Mouse (Mus musculus) kidney, embryonic 14.5 days (tissue): Measurements from ENCODE around the gene Atf2. TPM values are rescaled to one million over a fixed set of nuclear protein-coding genes. Genes with fewer than 3 reads are reported as not detected.
"Not testable (repeated sequence)": the region's sequence is repeated elsewhere in the genome, so short reads cannot be mapped to it uniquely, and the experiment has no call there.

Experiments
- ATAC-seq: fragments of 200-750 bp; cut with Nextera tagmentation; 2 replicates; pipeline ENCODE4 v1.8.0; 2017; ENCODE audit warnings: moderate number of reproducible peaks, mild to moderate bottlenecking, moderate TSS enrichment, moderate library complexity; ENCODE audit not compliant: low FRiP score, low TSS enrichment
- H3K27ac ChIP-seq: fragments of 300-500 bp; sonication (generic); 2 replicates; pipeline ENCODE4 v1.5.1; 2014; ENCODE audit warnings: low read depth, mild to moderate bottlenecking, low read length, moderate library complexity, mixed read lengths
- H3K27me3 ChIP-seq: fragments of 300-500 bp; sonication (generic); 2 replicates; pipeline ENCODE4 v1.6.1; 2014; ENCODE audit warnings: mild to moderate bottlenecking, low read length; ENCODE audit not compliant: control insufficient read depth, insufficient read depth
- H3K36me3 ChIP-seq: fragments of 300-500 bp; sonication (generic); 2 replicates; pipeline ENCODE4 v1.6.1; 2014; ENCODE audit warnings: low read length, mixed read lengths; ENCODE audit not compliant: control insufficient read depth, insufficient read depth
- H3K4me1 ChIP-seq: fragments of 300-500 bp; sonication (generic); 2 replicates; pipeline ENCODE4 v1.6.1; 2014; ENCODE audit warnings: low read length, mixed read lengths; ENCODE audit not compliant: control insufficient read depth, insufficient read depth
- H3K4me2 ChIP-seq: fragments of 300-500 bp; sonication (generic); replicated peaks from 2 replicates; pipeline ENCODE4 v1.6.1; 2014; ENCODE audit warnings: low read depth, mild to moderate bottlenecking, low read length
- H3K4me3 ChIP-seq: fragments of 300-500 bp; sonication (generic); 2 replicates; pipeline ENCODE4 v1.5.1; 2014; ENCODE audit warnings: mild to moderate bottlenecking, low read length
- H3K9ac ChIP-seq: fragments of 300-500 bp; sonication (generic); 2 replicates; pipeline ENCODE4 v1.6.1; 2014; ENCODE audit warnings: low read depth, mild to moderate bottlenecking, low read length, moderate library complexity
- H3K9me3 ChIP-seq: fragments of 300-500 bp; sonication (generic); 2 replicates; pipeline ENCODE4 v1.6.1; 2016; ENCODE audit warnings: low read length; ENCODE audit not compliant: control insufficient read depth
- WGBS: fragments of 180-500 bp; shearing (Covaris S2); extraction: QIAGEN DNeasy Blood & Tissue Kit; methylation state at CpG from one replicate; pipeline ENCODE4 v1.1.7; 2014; 5-methylcytosine and 5-hydroxymethylcytosine counted together
- polyA plus RNA-seq: library from polyadenylated mRNA; unstranded; fragments of >200 nt; fragmentation: Nextera tagmentation; extraction: Ambion mirVana; gene quantifications from 2 replicates; pipeline ENCODE4 v1.2.1, GENCODE M21; 2014

The Atf2 gene
- polyA plus RNA-seq, 1 experiment from 2014 or later, result 83.3 TPM

DNA sequence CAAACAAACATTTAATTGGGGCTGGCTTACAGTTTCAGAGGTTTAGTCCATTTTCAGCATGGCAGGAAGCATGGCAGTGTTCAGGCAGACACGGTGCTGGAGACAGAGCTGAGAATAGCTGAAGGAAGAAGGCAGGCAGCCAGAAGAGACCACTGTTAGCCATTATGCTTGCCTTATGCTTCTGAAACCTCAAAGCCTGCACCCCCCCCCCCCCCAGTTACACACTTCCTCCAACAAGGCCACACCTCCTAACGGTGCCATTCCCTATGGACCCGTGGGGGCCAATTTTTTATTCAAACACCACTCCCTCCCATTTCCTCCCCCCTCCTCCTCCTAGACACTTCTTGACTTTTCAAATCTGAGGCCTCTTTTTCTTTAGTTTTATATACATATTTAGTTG lies 19.8 kb upstream of the Atf2 start:
- no peaks in the 10 kb centered on the region for H3K9me3 ChIP-seq
- no peak for ATAC-seq
- WGBS, result 76% methylated on average over 3 of the region's 3 CpGs
- H3K36me3 ChIP-seq, result peaks cover 26% of the 10 kb centered on the region
- peaks cover 3% of the 10 kb centered on the region; the same call in 1 of the 2 replicates for H3K4me1 ChIP-seq
- H3K27me3 ChIP-seq, result no peaks in the 10 kb centered on the region
- no peak overlapping the region for H3K4me2 ChIP-seq
- H3K9ac ChIP-seq, result no peak overlapping the region
- H3K27ac ChIP-seq, result no peak overlapping the region
- no peak overlapping the region for H3K4me3 ChIP-seq

- WGBS, result under 1% methylated on average over 38 of the region's 38 CpGs
- peaks cover 34% of the 10 kb centered on the region for H3K36me3 ChIP-seq
- peak within 1 kb of the TSS; percentile 100 for H3K4me3 ChIP-seq
Measured at GRCm38 (mm10) chr2:73911175-73911700, 18.8 kb upstream of the Atf2 start, which contains the start of gene Atp5g3. TSS of gene Atp5g3 (minus strand) at chr2:73911326.

GRCm38 (mm10) chr2:73910571-73911174 lies 18.2 kb upstream of the Atf2 start:
- Histone ChIP-seq H3K4me3 (peak overlapping the region; percentile 100), H3K4me1 (peaks cover 3% of the 10 kb centered on the region; the same call in 1 of the 2 replicates), H3K9ac (peak overlapping the region; percentile 99), H3K4me2 (peak overlapping the region; percentile 69), H3K9me3 (no peaks in the 10 kb centered on the region), H3K36me3 (peaks cover 34% of the 10 kb centered on the region), H3K27me3 (no peaks in the 10 kb centered on the region), H3K27ac (peak overlapping the region; percentile 96)
- ATAC-seq, result peak; percentile 66
- WGBS, result under 1% methylated on average over 44 of the region's 50 CpGs

More at GRCm38 (mm10) chr2:73911175-73911700, 18.8 kb upstream of the Atf2 start, which contains the start of gene Atp5g3:
- Histone ChIP-seq H3K4me1 (peaks cover 3% of the 10 kb centered on the region; the same call in 1 of the 2 replicates), H3K9ac (peak within 1 kb of the TSS; percentile 99), H3K27me3 (no peaks in the 10 kb centered on the region), H3K4me2 (peak within 1 kb of the TSS; percentile 69), H3K9me3 (no peaks in the 10 kb centered on the region), H3K27ac (peak within 1 kb of the TSS; percentile 96)
- ATAC-seq, result peak; percentile 92

DNA sequence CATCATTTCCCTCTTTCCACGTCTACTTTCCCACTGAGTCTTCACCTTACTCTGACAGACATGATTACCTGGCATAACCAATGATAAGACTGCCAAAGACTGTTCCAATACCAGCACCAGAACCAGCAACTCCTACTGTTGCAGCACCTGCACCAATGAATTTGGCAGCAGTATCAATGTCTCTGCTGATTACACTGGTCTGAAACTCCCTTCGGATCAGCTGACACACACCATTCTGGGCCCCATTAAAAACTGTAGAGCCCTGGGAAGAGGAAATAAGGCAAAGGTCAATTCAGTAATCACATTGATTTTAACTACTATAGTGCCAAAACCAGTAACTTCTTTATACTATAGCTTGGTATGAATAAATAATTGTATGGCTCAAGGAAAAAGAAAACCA lies 16.7 kb upstream of the Atf2 start:
- no peaks in the 10 kb centered on the region for H3K27me3 ChIP-seq
- H3K36me3 ChIP-seq, result peaks cover 34% of the 10 kb centered on the region
- no peak overlapping the region for H3K27ac ChIP-seq
- peaks cover 3% of the 10 kb centered on the region; the same call in 1 of the 2 replicates for H3K4me1 ChIP-seq
- no peak for ATAC-seq
- H3K4me3 ChIP-seq, result no peak overlapping the region
- no peak overlapping the region for H3K9ac ChIP-seq
- 90% methylated on average over 2 of the region's 2 CpGs for WGBS
- H3K9me3 ChIP-seq, result no peaks in the 10 kb centered on the region
- no peak overlapping the region for H3K4me2 ChIP-seq

DNA sequence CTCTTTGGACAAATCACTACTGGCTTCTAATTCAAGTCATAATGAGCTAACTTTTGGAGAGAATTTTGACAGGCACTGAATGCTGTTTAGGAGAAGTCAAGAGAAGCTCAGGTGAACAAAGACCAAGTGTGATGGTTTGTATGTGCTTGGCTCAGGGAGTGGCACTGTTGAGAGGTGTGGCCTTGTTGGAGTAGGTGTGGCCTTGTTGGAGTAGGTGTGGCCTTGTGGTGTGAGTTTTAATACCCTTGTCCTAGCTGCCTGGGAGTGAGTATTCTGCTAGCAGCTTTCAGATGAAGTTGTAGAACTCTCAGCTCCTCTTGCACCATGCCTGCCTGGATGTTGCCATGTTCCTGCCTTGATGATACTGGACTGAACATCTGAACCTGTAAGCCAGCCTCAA lies 12.2 kb upstream of the Atf2 start:
- not testable (repeated sequence) for H3K9me3 ChIP-seq, ATAC-seq, H3K4me2 ChIP-seq, H3K27me3 ChIP-seq, H3K4me3 ChIP-seq, H3K27ac ChIP-seq, H3K9ac ChIP-seq, H3K4me1 ChIP-seq
- H3K36me3 ChIP-seq, result peaks cover 30% of the 10 kb centered on the region

GRCm38 (mm10) chr2:73903536-73903935 lies 11.1 kb upstream of the Atf2 start:
- Histone ChIP-seq H3K27me3 (no peaks in the 10 kb centered on the region), H3K27ac (no peak overlapping the region), H3K4me2 (no peak overlapping the region), H3K4me1 (no peaks in the 10 kb centered on the region), H3K9me3 (no peaks in the 10 kb centered on the region), H3K36me3 (peaks cover 21% of the 10 kb centered on the region), H3K4me3 (no peak overlapping the region), H3K9ac (no peak overlapping the region)
- no peak for ATAC-seq
- WGBS, result 92% methylated on average over 2 of the region's 2 CpGs

DNA sequence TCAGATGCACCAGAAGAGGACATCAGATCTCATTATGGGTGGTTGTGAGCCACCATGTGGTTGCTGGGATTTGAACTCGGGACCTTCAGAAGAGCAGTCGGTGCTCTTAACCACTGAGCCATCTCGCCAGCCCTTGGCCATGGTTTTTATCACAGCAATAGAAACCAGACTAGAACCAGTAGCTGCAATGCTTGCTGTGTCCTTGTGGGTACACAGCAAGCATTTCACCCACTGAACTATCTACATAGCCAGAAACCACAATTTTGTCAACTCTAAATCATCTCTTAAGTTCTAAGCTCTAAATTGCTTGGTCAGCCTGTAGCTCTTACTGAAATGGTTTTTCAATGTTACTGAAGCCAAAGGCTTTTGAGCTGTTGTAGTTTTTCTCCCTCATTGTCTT lies 9.9 kb upstream of the Atf2 start:
- H3K9me3 ChIP-seq, H3K4me3 ChIP-seq, ATAC-seq, H3K9ac ChIP-seq, H3K27ac ChIP-seq, H3K36me3 ChIP-seq, H3K4me2 ChIP-seq, H3K4me1 ChIP-seq, H3K27me3 ChIP-seq: not testable (repeated sequence)
- 97% methylated on average over 3 of the region's 3 CpGs for WGBS

DNA sequence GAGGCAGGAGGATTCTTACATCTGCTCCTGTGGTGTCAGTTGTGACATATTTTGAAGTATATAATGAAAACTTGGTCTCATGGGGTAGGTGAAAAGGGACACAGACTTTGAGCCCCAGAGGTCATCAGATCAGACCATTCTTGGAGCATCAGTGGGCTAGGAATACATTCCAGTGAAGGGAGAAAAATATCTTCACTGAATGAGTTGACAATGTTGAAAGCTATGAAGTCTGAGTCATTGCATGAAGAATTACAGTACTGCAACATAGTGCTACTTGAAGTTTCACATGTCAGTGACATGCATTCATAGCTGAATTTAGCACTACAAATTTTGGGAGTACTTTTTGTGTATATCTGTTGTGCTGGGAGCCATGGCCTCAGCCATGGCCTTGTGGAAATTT lies 8.7 kb upstream of the Atf2 start:
- H3K27ac ChIP-seq, result no peak overlapping the region
- H3K9me3 ChIP-seq, result no peaks in the 10 kb centered on the region
- H3K4me3 ChIP-seq, result no peak overlapping the region
- no peak overlapping the region for H3K4me2 ChIP-seq
- H3K36me3 ChIP-seq, result no peaks in the 10 kb centered on the region; the same call in 1 of the 2 replicates
- H3K4me1 ChIP-seq, result no peaks in the 10 kb centered on the region
- ATAC-seq, result no peak
- H3K9ac ChIP-seq, result no peak overlapping the region
- no peaks in the 10 kb centered on the region for H3K27me3 ChIP-seq

DNA sequence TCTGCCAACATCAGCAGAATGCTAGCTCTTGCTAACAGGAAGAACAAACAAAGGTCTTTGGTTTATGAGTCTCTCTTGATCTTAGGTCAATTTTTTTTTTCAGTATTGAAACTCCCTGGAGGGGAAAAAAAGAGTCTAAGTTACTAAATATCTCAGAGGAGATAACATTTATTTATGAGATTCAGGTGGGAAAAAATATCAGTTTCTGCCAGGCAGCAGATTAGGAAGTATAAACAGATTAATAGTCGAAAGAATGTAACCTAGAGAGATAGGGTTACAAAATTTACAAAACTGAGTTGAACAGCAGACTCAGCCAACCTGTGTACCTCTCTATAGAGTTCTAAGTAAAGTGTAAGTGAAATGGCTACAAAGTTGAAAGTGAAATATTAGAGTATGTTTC lies 7.9 kb upstream of the Atf2 start:
- Histone ChIP-seq H3K27me3 (no peaks in the 10 kb centered on the region), H3K27ac (no peak overlapping the region), H3K4me3 (no peak overlapping the region), H3K9ac (no peak overlapping the region), H3K9me3 (no peaks in the 10 kb centered on the region), H3K4me1 (no peaks in the 10 kb centered on the region), H3K4me2 (no peak overlapping the region), H3K36me3 (no peaks in the 10 kb centered on the region; the same call in 1 of the 2 replicates)
- WGBS, result 69% methylated on average over 1 of the region's 1 CpGs
- no peak for ATAC-seq
